ENCODE assay signal across 8 mouse cellular contexts in genomic region chr6:50808126-50808525, GRCm38 (mm10).
A peak's percentile ranks its signal among the peaks of the same experiment; 100 is the strongest.
DNase-seq lines count a peak whose midpoint lies in the region; ATAC-seq lines count a peak whose summit lies in the region.

No protein-coding gene starts in this region.

- no peaks in the 10 kb centered on the region for H3K36me3 ChIP-seq in hindbrain, embryonic 10.5 days
- no peaks in the 10 kb centered on the region for H3K36me3 ChIP-seq in hindbrain, embryonic 12.5 days
- H3K36me3 ChIP-seq in hindbrain, embryonic 15.5 days: no peaks in the 10 kb centered on the region

- H3K4me1 ChIP-seq in hindbrain, embryonic 10.5 days (replicated peaks): peaks cover 64% of the 10 kb centered on the region
- H3K4me1 ChIP-seq in hindbrain, embryonic 12.5 days: peaks cover 31% of the 10 kb centered on the region
- H3K4me1 ChIP-seq in hindbrain, embryonic 15.5 days (replicated peaks): peaks cover 24% of the 10 kb centered on the region

- ATAC-seq in hindbrain, embryonic 12.5 days (ENCODE audit: low FRiP score): no peak
- ATAC-seq in hindbrain, embryonic 15.5 days (ENCODE audit: low FRiP score, low read depth): no peak

- WGBS in hindbrain, embryonic 10.5 days: 9% methylated on average over 4 of the region's 4 CpGs
- WGBS in hindbrain, embryonic 12.5 days: 11% methylated on average over 4 of the region's 4 CpGs
- WGBS in hindbrain, embryonic 15.5 days: 4% methylated on average over 4 of the region's 4 CpGs

- peaks cover 15% of the 10 kb centered on the region; the same call in 1 of the 2 replicates for H3K27me3 ChIP-seq in hindbrain, embryonic 10.5 days (ENCODE audit: insufficient read depth, poor library complexity, severe bottlenecking)
- peaks cover 3% of the 10 kb centered on the region; the same call in 1 of the 2 replicates for H3K27me3 ChIP-seq in hindbrain, embryonic 12.5 days
- no peaks in the 10 kb centered on the region for H3K27me3 ChIP-seq in hindbrain, embryonic 15.5 days

- H3K27ac ChIP-seq in hindbrain, embryonic 10.5 days: peak overlapping the region; percentile 85
- no peak overlapping the region for H3K27ac ChIP-seq in hindbrain, embryonic 12.5 days
- peak overlapping the region; percentile 17; the same call in 1 of the 2 replicates for H3K27ac ChIP-seq in hindbrain, embryonic 15.5 days (replicated peaks)

- H3K4me3 ChIP-seq in hindbrain, embryonic 10.5 days: no peak overlapping the region
- H3K4me3 ChIP-seq in hindbrain, embryonic 12.5 days: no peak overlapping the region
- H3K4me3 ChIP-seq in hindbrain, embryonic 15.5 days: no peak overlapping the region

- intact Hi-C loops in left cerebral cortex, postnatal 25 days (cut with DNase I): loop anchor here (1.0 kb wide), 2 partner anchors 129 to 360 kb away; no protein-coding TSS in a partner anchor

- no peak overlapping the region for H3K4me2 ChIP-seq in hindbrain, embryonic 12.5 days (replicated peaks)
- H3K4me2 ChIP-seq in hindbrain, embryonic 15.5 days: no peak overlapping the region; the same call in 1 of the 2 replicates

- no peaks in the 10 kb centered on the region for H3K9me3 ChIP-seq in hindbrain, embryonic 10.5 days
- no peaks in the 10 kb centered on the region for H3K9me3 ChIP-seq in hindbrain, embryonic 12.5 days (replicated peaks)
- H3K9me3 ChIP-seq in hindbrain, embryonic 15.5 days: no peaks in the 10 kb centered on the region

- peak; percentile 75 for DNase-seq in hindbrain, embryonic 10.5 days (ENCODE audit: low spot score)
- DNase-seq in brain, adult 2 months (ENCODE audit: low read depth, low spot score): peak; percentile 73
- peak; percentile 64 for DNase-seq in fibroblast of lung, adult 2 months (ENCODE audit: low read depth)
- peak; percentile 73 for DNase-seq in left cerebral cortex, postnatal 25 days (ENCODE audit: low spot score in 2 of 2)
- DNase-seq in naive thymus-derived CD4-positive, alpha-beta T cell, adult 2 months (ENCODE audit: low read depth): peak; percentile 61
- peak; percentile 27 for DNase-seq in thymus, postnatal 14 days

- H3K9ac ChIP-seq in hindbrain, embryonic 12.5 days: no peak overlapping the region
- no peak overlapping the region for H3K9ac ChIP-seq in hindbrain, embryonic 15.5 days
